Mouse (Mus musculus): ENCODE data around the gene Zfp800. TPM values are rescaled to one million over a fixed set of nuclear protein-coding genes. Genes with fewer than 3 reads are reported as not detected.
A peak's percentile ranks its signal among the peaks of the same experiment; 100 is the strongest.

Gene Zfp800
- total and polyA plus RNA-seq, 3 experiments: 41.6 to 71.9 (median 43.2) TPM

- no peak overlapping the region for H3K9ac ChIP-seq (ENCODE audit: control insufficient read depth, low read depth, low read length, poor library complexity, severe bottlenecking)
- no peak for TF ChIP-seq ELF1 (IDR thresholded peaks at IDR 0.05; ENCODE audit: low read depth, low read length)
- H3K36me3 ChIP-seq (ENCODE audit: control insufficient read depth in 1 of 2, insufficient read depth in 2 of 2, low read length in 2 of 2): no peaks in the 10 kb centered on the region; a peak in 2 of 4 replicates
- peak; percentile 51 for DNase-seq (ENCODE audit: low read depth, low spot score)
- peaks cover 0 to 7% of the 10 kb centered on the region in 2 experiments; a peak in 1 of 4 replicates for H3K4me1 ChIP-seq (ENCODE audit: control insufficient read depth in 1 of 2, insufficient read depth in 2 of 2, low read length in 2 of 2)
- no peaks in the 10 kb centered on the region for H3K79me2 ChIP-seq (ENCODE audit: control insufficient read depth, insufficient read depth, low read length, poor library complexity)
- no peak overlapping the region for H3K4me3 ChIP-seq (ENCODE audit: control insufficient read depth in 1 of 2, insufficient read depth in 1 of 2, low read depth in 2 of 2, low read length in 2 of 2)
- H3K27me3 ChIP-seq (ENCODE audit: control insufficient read depth in 1 of 2, insufficient read depth in 2 of 2, low read length in 2 of 2): no peaks in the 10 kb centered on the region
- H3K27ac ChIP-seq (ENCODE audit: control insufficient read depth, low read depth, low read length): no peak overlapping the region
- no peaks in the 10 kb centered on the region for H3K9me3 ChIP-seq (replicated peaks; ENCODE audit: insufficient read depth, low read length)
These were observed 54.9 kb downstream of the Zfp800 start for GRCm38 (mm10) chr6:28342863-28343262.

- no peaks in the 10 kb centered on the region for H3K79me2 ChIP-seq (ENCODE audit: control insufficient read depth, insufficient read depth, low read length, poor library complexity)
- TF ChIP-seq MYB (IDR thresholded peaks at IDR 0.05; ENCODE audit: low read depth, low read length) (no peak), ZKSCAN1 (IDR thresholded peaks at IDR 0.05; ENCODE audit: low read depth, low read length) (no peak), CHD2 (IDR thresholded peaks at IDR 0.05; ENCODE audit: low read length) (no peak), E2F4 (IDR thresholded peaks at IDR 0.05; ENCODE audit: borderline replicate concordance, low read depth, low read length) (no peak), HCFC1 (IDR thresholded peaks at IDR 0.05; ENCODE audit: low read depth, low read length) (no peak), SMC3 (IDR thresholded peaks at IDR 0.05; ENCODE audit: low read depth, low read length) (no peak), KAT2A (conservative IDR thresholded peaks at IDR 0.05; ENCODE audit: low read depth, low read length) (no peak), UBTF (IDR thresholded peaks at IDR 0.05; ENCODE audit: borderline replicate concordance, insufficient read depth, low read depth, low read length) (no peak)
- DNase-seq (ENCODE audit: low read depth, low spot score): no peak
These were observed 56.6 kb downstream of the Zfp800 start for GRCm38 (mm10) chr6:28341174-28341573.

DNA sequence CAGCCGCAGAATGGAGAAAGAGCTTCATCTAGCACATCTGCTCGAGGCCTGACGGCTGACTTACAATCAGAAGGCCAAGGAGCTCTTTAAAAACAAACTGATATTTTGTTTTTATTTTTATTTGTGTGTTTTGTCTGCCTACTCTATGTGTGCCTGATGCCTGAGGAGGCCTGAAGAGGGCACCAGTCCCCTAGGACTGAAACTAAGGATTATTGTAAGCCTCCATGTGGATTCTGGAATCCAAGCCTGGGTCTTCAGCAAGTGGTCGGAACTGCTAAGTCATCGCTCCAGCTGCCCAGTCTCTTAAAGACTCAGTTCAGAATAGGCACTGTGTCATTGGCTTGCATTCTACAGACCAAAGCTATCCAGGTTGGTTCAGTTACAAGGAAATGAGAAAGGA lies 58.4 kb downstream of the Zfp800 start:
- H3K27ac ChIP-seq (ENCODE audit: control insufficient read depth, low read depth, low read length): no peak overlapping the region
- no peaks in the 10 kb centered on the region for H3K79me2 ChIP-seq (ENCODE audit: control insufficient read depth, insufficient read depth, low read length, poor library complexity)

More at GRCm38 (mm10) chr6:28341174-28341573, 56.6 kb downstream of the Zfp800 start:
- H3K4me3 ChIP-seq (ENCODE audit: control insufficient read depth in 1 of 2, insufficient read depth in 1 of 2, low read depth in 2 of 2, low read length in 2 of 2): no peak overlapping the region
- H3K36me3 ChIP-seq (ENCODE audit: control insufficient read depth in 1 of 2, insufficient read depth in 2 of 2, low read length in 2 of 2): no peaks in the 10 kb centered on the region; a peak in 2 of 4 replicates
- H3K27ac ChIP-seq (ENCODE audit: control insufficient read depth, low read depth, low read length): no peak overlapping the region
- no peaks in the 10 kb centered on the region for H3K9me3 ChIP-seq (replicated peaks; ENCODE audit: insufficient read depth, low read length)
- H3K4me1 ChIP-seq (ENCODE audit: control insufficient read depth in 1 of 2, insufficient read depth in 2 of 2, low read length in 2 of 2): peaks cover 0 to 7% of the 10 kb centered on the region in 2 experiments; a peak in 1 of 4 replicates
- H3K27me3 ChIP-seq (ENCODE audit: control insufficient read depth in 1 of 2, insufficient read depth in 2 of 2, low read length in 2 of 2): no peaks in the 10 kb centered on the region
- H3K9ac ChIP-seq (ENCODE audit: control insufficient read depth, low read depth, low read length, poor library complexity, severe bottlenecking): no peak overlapping the region

More for the DNA sequence above, 58.4 kb downstream of the Zfp800 start:
- H3K4me1 ChIP-seq (ENCODE audit: control insufficient read depth in 1 of 2, insufficient read depth in 2 of 2, low read length in 2 of 2): peaks cover 0 to 7% of the 10 kb centered on the region in 2 experiments; a peak in 1 of 4 replicates
- H3K27me3 ChIP-seq (ENCODE audit: control insufficient read depth in 1 of 2, insufficient read depth in 2 of 2, low read length in 2 of 2): no peaks in the 10 kb centered on the region
- no peak overlapping the region for H3K9ac ChIP-seq (ENCODE audit: control insufficient read depth, low read depth, low read length, poor library complexity, severe bottlenecking)
- no peak overlapping the region for H3K4me3 ChIP-seq (ENCODE audit: control insufficient read depth in 1 of 2, insufficient read depth in 1 of 2, low read depth in 2 of 2, low read length in 2 of 2)
- no peak for TF ChIP-seq JUND (IDR thresholded peaks at IDR 0.05; ENCODE audit: low read depth, low read length)
- TF ChIP-seq MXI1 (IDR thresholded peaks at IDR 0.05; ENCODE audit: low read depth, low read length): no peak
- no peak for TF ChIP-seq ETS1 (IDR thresholded peaks at IDR 0.05; ENCODE audit: low read depth, low read length)
- no peak for TF ChIP-seq USF2 (IDR thresholded peaks at IDR 0.05; ENCODE audit: borderline replicate concordance in 1 of 2, insufficient read depth in 1 of 2, low read depth in 1 of 2, low read length in 2 of 2)
- TF ChIP-seq MYB (IDR thresholded peaks at IDR 0.05; ENCODE audit: low read depth, low read length): no peak
- TF ChIP-seq KAT2A (conservative IDR thresholded peaks at IDR 0.05; ENCODE audit: low read depth, low read length): no peak
- no peak for TF ChIP-seq POLR2AphosphoS2 (IDR thresholded peaks at IDR 0.05; ENCODE audit: low read length)
- TF ChIP-seq RAD21 (IDR thresholded peaks at IDR 0.05; ENCODE audit: low read depth, low read length): no peak
- no peak for TF ChIP-seq TAL1 (IDR thresholded peaks at IDR 0.05; ENCODE audit: low read length)
- no peak for TF ChIP-seq ZMIZ1 (IDR thresholded peaks at IDR 0.05; ENCODE audit: low read depth, low read length)
- TF ChIP-seq SIN3A (IDR thresholded peaks at IDR 0.05; ENCODE audit: low read length): no peak
- no peak for TF ChIP-seq MYC (IDR thresholded peaks at IDR 0.05; ENCODE audit: low read depth, low read length)
- TF ChIP-seq MAFK (IDR thresholded peaks at IDR 0.05; ENCODE audit: borderline replicate concordance, low read depth, low read length): no peak
- no peak for TF ChIP-seq MAX (IDR thresholded peaks at IDR 0.05; ENCODE audit: low read length)
- no peak for TF ChIP-seq GABPA (IDR thresholded peaks at IDR 0.05; ENCODE audit: low read depth, low read length)
- TF ChIP-seq CTCF (IDR thresholded peaks at IDR 0.05 in 2 of 3, conservative IDR thresholded peaks at IDR 0.05 in 1 of 3; ENCODE audit: control insufficient read depth in 1 of 3, insufficient read depth in 1 of 3, low read depth in 2 of 3, low read length in 3 of 3, poor library complexity in 1 of 3, severe bottlenecking in 1 of 3): no peak; a peak in 1 of 6 replicates
- TF ChIP-seq CHD2 (IDR thresholded peaks at IDR 0.05; ENCODE audit: low read length): no peak
- no peak for DNase-seq (ENCODE audit: low read depth, low spot score)
- no peaks in the 10 kb centered on the region; a peak in 2 of 4 replicates for H3K36me3 ChIP-seq (ENCODE audit: control insufficient read depth in 1 of 2, insufficient read depth in 2 of 2, low read length in 2 of 2)
- no peaks in the 10 kb centered on the region for H3K9me3 ChIP-seq (replicated peaks; ENCODE audit: insufficient read depth, low read length)

All from MEL (cell line).